Mouse (Mus musculus) embryonic stem cell, embryonic (primary cell): Measurements from ENCODE around the gene Dpp6.

Source experiments
- CTCF ChIA-PET, 4 experiments: fragments of 300-600 bp in 2 of 4; fragments of 350-600 bp in 2 of 4; sonication (Branson Sonifier 250); formaldehyde crosslinking; loops; one replicate each; lab custom pipeline; 2022; ENCODE audit warnings: inconsistent platforms in 2 of 4; lab: Charles Lee
- POLR2A ChIA-PET, 4 experiments: fragments of 300-600 bp in 2 of 4; fragments of 350-600 bp in 2 of 4; sonication (Branson Sonifier 250); formaldehyde crosslinking; loops; one replicate each; lab custom pipeline; 2022; ENCODE audit warnings: antibody characterized with exemption in 4 of 4, inconsistent platforms in 1 of 4; lab: Charles Lee

Dpp6 gene

DNA sequence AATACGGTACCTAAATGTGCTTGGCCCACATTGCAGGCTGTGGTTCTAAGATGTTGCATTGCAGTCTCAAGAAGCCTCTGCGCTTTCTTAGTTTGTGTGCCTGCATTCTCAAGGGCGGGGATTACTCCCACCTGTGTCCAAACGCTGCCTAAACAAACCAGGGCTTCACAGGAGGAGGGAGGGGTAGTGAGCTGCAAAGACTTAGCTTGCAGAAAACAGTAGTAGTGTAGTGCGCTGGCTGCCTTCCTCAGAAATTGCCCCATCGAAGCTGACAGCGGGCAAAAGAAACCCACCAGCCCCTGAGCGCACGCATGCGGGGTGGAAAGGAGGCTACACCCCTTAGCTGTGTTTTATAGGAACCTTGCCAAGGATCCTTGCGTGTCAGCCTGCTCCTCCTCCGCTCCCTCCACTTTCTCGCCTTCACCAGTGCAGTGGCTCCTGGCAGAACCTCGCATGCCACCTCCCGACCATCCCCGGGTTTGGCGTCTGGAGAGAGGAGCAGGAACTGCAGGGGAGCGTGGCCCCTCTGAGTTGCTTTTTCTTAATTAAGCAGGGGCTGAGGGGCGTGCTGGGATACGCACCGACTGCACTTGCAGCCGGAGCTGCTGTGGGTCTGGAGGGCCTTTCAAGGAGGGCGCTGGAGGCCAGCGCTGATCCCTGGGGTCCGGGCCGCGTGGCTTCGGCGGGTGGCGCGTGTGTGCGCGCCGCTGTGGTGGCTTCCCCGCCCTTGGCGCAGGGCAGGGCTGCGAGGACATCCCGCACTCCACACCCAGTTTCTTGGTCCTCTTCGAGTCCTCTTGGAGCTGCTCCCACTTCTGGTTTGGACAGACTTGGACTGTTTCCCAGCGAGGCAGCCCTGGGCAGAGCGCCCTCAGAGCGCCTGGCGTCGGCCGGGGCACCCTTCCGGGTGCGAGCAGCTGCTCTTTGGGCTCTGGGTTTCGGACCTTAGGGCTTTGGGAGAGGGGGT lies at the start of gene Dpp6:
Gene Dpp6 (plus strand): TSS at position 229 of the 967 bp plus-strand sequence.
- POLR2A ChIA-PET, result interaction anchor here in 1 of 4 experiments (1.9 kb wide), 1 partner anchor 87 kb away, joined by 5 read pairs; no protein-coding TSS in a partner anchor

DNA sequence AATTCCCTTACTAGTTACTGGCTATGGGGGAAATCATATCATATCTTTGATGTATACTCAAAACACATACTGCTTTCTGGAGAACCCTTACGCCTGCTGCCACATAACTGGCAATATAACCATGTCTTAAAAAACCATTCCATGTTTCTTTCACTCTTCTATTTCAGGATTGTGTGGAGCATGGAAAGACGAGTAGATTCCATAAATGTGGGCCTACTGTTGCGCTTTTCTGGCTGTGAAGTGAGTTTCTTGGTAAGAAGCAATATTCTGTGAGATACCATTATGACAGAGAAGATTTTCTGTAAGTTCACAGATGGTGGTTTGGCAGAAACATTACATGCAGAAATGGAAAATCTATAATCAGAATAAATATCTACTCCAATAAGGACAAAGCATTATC lies 33.0 kb upstream of the Dpp6 start:
- CTCF ChIA-PET, result no interaction called here

More for the DNA sequence above, at the start of gene Dpp6:
- CTCF ChIA-PET, result interaction anchor here in 1 of 4 experiments (0.5 to 0.6 kb wide), 2 partner anchors 11 to 240 kb away, joined by 3 read pairs; no protein-coding TSS in a partner anchor

DNA sequence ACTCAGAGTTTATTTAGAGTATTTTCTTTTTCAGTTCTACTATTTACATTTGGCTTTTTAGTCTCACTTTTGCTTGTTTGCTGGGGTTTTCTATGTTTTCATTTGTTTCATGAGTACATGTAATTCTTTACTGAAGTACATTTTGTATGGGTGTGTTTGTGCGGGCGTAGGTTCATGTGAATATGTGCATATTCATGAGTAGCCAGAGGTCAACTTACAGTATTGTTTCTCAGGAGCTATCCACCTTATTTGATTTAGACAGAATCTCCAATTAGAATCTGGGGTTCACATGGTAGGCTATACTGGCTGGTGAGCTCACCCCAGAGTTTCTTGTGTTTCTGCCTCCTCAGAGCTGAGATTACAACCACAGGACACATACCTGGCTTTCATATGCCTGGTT lies 21.5 kb upstream of the Dpp6 start:
- CTCF ChIA-PET, result no interaction called here
- POLR2A ChIA-PET, result no interaction called here

More for the DNA sequence above, 33.0 kb upstream of the Dpp6 start:
- POLR2A ChIA-PET, result no interaction called here

DNA sequence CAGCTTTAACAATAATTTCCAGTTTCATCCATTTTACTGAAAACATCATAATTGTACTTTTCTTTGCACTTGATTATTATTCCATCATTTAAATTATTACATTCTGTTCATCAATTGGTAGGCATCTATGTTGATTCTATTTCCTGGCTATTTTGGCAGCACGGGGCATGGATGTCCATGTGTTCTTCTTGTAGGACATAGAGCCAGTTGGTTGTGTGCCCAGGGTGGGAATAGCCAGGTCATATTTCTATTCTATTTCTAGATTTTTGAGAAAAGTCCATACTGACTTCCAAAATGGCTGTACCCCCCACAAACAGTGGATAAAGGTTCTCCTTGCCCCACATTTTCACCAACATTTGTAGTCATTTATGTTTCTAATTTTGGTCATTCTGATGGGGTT lies 19.0 kb downstream of the Dpp6 start:
- ChIA-PET POLR2A (no interaction called here), CTCF (interaction anchor here in 1 of 4 experiments (0.6 kb wide), 1 partner anchor 41 kb away, joined by 4 read pairs; no protein-coding TSS in a partner anchor)

DNA sequence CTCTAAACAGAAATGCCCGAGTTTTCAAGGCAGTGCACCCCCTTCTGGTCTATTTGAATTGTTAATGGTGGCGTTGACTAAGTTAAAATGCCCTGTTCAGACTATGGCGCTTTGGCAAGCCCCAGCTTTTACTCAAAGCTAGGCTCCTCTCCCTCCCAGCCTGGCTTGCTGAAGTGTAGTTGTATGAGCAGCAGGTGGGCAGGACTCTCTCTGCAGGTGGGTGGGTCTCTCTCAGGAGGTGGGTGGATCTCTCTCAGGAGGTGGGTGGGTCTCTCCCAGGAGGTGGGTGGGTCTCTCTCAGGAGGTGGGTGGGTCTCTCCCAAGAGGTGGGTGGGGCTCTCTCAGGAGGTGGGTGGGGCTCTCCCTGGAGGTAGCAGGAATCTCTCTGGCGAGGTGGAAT lies 24.1 kb downstream of the Dpp6 start:
- POLR2A ChIA-PET, result interaction anchor here in 1 of 4 experiments (0.9 kb wide), 1 partner anchor 38 kb away, joined by 3 read pairs; no protein-coding TSS in a partner anchor

DNA sequence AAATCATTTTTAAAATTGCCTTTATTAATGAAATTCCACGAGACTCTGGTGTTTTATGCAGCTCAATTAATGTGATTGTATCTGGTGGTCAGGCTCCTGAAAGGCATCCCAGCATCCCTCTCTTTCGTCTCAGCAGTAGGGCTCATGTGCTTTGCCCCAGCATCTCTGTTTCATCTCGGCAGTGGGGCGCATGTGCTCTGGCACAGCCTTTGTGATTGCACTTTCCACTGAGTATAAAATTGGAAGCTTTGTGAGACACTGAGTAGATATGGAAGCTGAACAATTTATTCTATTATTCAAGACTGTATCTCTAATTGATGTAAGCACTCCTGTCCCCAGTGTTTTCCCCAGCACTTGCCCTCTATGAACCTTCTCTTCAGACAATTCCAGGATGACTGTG lies 37.7 kb downstream of the Dpp6 start:
- ChIA-PET POLR2A (no interaction called here), CTCF (no interaction called here)

More for the DNA sequence above, 24.1 kb downstream of the Dpp6 start:
- CTCF ChIA-PET, result interaction anchor here in 1 of 4 experiments (0.6 kb wide), 1 partner anchor 154 kb away, joined by 3 read pairs; no protein-coding TSS in a partner anchor

DNA sequence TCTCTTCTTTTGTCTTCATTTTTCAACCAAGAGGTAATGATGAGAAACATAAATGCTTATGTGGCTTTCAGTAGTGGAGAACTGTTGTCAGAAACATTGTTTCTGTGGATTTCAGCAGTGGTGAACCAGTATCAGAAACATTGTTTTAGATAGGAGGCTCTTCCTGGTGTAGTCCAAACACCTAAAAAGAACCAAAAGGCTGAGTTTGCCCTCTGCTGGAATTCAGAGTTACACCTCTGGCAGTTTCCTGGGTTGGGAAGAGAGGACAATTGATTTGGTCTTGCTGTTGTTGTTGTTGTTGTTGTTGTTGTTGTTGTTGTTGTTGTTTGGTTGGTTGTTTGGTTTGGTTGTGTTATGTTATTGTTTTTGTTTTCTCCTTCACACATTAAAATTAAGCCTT lies 58.4 kb downstream of the Dpp6 start:
- ChIA-PET POLR2A (no interaction called here), CTCF (no interaction called here)

DNA sequence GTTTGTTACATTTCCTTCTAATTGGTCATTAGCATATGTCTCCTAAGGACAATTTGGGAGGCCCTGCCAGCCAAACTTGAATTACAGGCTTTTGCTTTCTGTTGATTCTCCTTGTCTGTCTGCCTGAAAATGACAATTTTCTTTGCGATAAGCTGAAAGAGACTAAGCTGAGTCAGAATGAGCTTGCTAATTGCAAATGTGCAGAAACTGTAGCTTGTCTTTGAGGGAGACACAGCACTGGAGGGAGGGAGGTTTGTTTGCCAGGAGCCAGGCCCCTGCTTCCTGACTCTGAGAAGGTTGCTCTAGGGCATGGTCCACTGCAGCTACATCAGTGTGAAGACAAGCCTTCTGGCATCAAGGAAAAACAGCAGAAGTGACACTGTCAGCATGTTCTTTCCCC lies 70.5 kb downstream of the Dpp6 start:
- POLR2A ChIA-PET, result interaction anchor here in 1 of 4 experiments (0.6 kb wide), 1 partner anchor 10 kb away, joined by 4 read pairs; no protein-coding TSS in a partner anchor
- CTCF ChIA-PET, result interaction anchor here in 1 of 4 experiments (1.4 kb wide), 1 partner anchor 16 kb away, joined by 6 read pairs; no protein-coding TSS in a partner anchor

DNA sequence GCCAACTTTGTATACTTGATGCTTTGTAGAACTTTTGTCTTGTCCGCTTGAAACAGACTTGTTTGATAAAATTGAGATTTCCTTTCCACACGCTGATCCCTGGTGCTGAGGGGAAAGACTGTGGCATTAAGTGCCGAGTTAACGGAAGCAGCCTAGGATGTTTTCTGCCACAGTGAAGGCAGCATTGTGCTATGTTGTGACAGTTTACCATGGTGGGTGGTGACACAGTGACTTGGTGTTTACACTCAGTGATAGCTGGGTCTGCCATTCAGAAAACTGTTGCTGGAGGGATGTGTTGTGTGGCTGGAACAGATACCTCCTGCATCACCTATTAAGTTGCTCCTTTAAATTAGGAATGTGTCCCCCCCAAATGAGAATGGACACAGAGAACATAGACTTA lies 71.1 kb downstream of the Dpp6 start:
- ChIA-PET POLR2A (no interaction called here), CTCF (interaction anchor here in 1 of 4 experiments (1.4 kb wide), 1 partner anchor 16 kb away, joined by 6 read pairs; no protein-coding TSS in a partner anchor)

DNA sequence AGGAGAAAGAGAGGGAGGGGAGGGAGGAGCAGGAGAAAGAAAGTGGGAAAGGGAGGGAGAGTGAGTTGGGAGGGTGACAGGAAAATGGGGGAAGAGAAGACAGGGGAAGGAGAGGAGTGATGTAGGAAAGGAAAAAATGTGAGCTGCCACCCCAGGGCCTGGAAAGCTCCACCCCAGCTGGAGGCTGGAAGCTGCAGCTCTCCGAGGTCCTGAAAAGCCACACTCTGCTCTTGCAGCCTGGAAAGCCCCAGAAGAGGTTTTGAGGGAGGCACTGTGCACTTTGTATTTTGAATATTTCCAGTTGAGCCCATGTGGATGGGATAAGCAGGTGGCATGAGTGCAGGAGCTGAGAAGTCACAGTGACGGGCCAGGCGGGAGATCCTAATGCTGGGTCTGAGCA lies 77.3 kb downstream of the Dpp6 start:
- ChIA-PET POLR2A (no interaction called here), CTCF (interaction anchor here in 2 of 4 experiments (1.0 kb wide), 2 partner anchors 10 to 135 kb away, joined by 4 read pairs; no protein-coding TSS in a partner anchor)

DNA sequence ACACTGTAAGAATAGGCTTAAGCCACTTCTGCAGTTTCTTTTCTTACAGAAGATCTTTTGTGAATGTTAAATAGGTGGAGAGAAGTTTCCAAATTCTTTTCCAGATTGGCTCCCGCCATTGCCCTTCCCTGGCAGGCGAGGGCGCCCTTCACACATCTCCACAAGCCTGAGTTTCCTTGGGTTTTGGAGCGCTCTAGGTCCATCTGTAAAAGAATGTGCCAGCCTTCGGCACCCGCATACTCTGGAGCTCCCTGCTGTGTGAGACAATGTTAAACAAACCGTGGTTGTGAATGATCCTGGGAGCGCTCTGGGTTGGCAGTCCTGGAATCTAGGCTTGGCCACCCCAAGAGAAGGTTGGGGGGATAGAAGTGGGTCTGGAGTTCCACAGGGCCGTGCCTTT lies 86.8 kb downstream of the Dpp6 start:
- POLR2A ChIA-PET, result interaction anchor here (0.6 to 2.1 kb wide), 16 partner anchors 25 to 518 kb away, joined by 3 to 13 read pairs (median 4); partner anchors contain the start of gene Dpp6 (in 1 of the 4)
- CTCF ChIA-PET, result interaction anchor here (0.6 to 2.5 kb wide), 21 partner anchors 9 to 572 kb away, joined by 3 to 17 read pairs (median 6); no protein-coding TSS in a partner anchor

DNA sequence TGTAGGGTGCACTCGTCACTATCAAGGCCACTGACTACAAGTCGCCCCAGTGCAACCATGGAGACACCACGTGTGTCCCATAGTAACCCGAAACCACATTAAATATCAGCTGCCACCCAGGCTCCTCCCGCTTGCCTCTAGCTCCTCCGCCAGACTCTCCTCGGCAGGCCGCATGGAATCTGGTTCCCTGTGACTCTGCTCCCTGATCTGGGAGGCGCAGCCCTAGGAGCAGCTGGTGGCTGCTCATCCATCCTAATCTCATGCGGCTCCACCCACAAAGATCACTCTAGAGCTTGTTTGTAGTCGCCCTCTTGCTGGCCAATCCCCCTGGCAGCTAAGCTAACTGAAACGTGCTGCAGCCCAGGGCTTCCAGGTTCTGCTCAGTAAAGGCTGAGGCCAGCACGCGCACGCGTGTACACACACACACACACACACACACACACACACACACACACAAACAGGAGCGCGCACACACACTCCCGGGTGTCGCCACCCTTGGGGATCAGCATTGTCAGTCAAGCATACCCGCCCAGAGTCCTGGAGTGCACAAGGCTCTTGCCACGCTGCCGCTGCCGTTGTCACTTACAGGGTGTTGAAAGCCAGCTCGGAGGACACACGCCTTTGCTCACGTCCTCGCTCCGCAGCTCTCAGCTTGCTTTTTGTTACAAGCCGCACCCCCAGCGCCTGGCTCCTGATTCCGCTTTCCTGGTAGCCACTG lies 87.5 kb downstream of the Dpp6 start:
- ChIA-PET POLR2A (interaction anchor here (0.6 to 2.1 kb wide), 18 partner anchors 24 to 549 kb away, joined by 3 to 13 read pairs (median 4); partner anchors contain the start of gene Dpp6 (in 1 of the 4)), CTCF (interaction anchor here (0.6 to 2.5 kb wide), 21 partner anchors 9 to 571 kb away, joined by 3 to 17 read pairs (median 6); no protein-coding TSS in a partner anchor)

DNA sequence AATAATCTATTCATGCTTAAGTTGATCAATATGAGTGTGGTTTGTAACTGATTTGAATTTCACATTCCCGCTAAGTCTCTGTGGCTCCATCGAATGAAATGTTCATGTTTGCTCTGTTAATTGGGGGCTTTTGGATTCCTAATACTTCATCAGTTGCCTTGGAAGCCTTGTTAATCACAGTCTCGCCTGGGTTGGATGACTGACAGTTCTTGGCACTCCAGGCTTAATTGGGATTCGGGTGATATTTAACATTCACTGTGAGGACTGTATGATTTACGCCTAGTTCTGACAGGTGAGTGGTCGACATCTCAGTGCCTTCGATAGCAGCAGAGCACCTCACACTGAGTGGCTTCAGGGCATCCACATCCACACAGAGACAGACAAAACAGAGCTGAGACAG lies 90.1 kb downstream of the Dpp6 start:
- POLR2A ChIA-PET, result no interaction called here
- CTCF ChIA-PET, result interaction anchor here in 1 of 4 experiments (0.5 kb wide), 1 partner anchor 1728 kb away, joined by 3 read pairs; no protein-coding TSS in a partner anchor

DNA sequence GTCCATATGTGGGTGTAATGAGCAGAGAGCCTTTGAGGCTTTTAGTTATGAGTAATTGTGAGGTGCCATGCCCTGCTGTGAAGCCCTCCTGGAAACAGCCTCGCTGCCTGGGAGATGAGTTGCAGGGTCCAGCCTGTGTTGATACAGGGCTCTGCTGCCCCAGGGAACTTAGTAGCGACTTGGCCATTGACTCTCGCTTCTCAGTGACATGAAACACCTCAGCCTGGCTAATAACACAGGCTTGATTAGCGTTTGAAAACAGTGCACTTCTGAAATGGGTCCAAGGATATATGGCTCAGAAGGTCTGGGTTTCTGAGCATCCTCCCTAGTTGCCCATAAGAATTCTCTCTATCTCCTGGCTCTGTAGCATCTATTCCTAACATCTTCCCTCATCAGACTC lies 91.6 kb downstream of the Dpp6 start:
- CTCF ChIA-PET, result no interaction called here
- POLR2A ChIA-PET, result interaction anchor here in 1 of 4 experiments (0.5 kb wide), 1 partner anchor 900 kb away, joined by 3 read pairs; no protein-coding TSS in a partner anchor

DNA sequence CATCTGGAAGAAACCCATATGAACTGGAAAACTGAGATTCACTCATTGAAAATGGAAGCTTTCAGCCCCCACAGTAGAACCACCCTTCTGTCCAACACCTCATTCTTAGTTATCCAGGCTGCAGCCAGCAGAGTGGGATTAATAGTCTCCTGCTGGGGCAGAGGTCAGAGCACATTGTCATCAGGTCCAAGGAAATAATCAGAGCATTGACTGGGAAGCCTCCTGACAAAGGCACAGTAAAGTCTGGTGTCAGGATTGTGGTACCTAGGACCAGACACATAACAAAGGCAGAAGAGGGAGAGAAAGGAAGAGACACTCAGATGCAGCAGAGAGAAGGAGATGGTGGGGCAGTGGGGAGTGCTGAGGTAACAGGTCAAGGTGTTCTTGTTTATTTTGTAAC lies 93.3 kb downstream of the Dpp6 start:
- POLR2A ChIA-PET, result no interaction called here
- CTCF ChIA-PET, result interaction anchor here in 1 of 4 experiments (1.2 kb wide), 1 partner anchor 119 kb away, joined by 3 read pairs; no protein-coding TSS in a partner anchor

DNA sequence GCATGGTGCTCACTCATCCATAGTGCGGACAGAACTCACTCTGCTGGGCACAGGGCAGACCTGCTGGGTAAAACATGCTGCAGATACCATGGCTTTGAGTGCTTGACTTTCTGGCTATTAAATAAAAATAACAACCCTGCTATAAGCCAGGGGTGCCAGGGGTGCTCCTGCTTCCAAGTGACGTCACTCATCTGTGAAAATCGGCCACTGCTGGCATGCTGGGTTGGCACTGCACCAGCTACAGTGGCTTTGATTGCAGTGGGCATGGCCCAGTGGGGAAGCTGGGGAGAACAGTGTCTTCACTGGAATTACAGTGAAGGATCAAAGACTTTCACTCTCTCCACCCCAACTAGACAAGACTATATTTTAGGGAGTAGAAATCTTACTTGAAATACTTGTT lies 95.0 kb downstream of the Dpp6 start:
- CTCF ChIA-PET, result no interaction called here
- POLR2A ChIA-PET, result interaction anchor here in 1 of 4 experiments (1.4 kb wide), 1 partner anchor 20 kb away, joined by 3 read pairs; no protein-coding TSS in a partner anchor

DNA sequence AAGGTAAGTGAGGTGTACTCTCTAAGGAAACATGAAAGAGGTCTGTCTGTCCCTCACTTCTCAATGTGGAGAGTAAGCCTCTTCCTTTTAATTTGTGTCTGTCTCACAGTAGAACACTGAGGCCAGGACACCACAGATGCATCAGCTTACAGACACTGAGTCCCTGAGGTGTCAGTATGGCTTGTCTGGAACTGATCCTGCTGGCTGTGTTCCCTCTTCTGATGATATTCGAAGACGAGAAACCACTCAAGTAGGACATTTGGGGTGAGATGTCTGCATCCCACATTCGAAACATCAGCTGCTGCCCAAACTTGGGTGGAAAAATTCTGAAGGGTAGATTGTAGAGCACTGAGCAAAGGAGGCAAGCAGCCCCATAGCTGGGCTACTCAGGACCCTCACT lies 101.8 kb downstream of the Dpp6 start:
- ChIA-PET CTCF (no interaction called here), POLR2A (no interaction called here)

DNA sequence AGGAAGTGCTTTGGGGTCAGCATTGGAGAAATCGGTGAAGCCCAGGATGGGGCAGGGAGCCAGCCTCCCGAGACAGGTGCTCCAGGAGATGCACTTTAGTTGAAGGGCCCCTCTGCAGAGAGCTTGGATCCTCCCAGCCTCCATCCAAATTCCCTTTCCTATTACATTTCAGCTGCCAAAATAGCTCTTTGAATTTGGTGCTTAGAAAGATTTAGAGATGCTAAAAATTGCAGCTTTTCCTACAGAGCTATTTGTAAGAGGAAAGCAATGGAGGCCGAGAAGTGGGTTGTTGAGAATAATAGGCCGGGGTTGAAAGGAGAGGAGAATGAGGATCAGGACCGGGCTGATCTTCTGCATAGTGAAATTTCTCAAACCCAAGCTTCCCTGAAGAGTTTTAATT lies 107.5 kb downstream of the Dpp6 start:
- CTCF ChIA-PET, result no interaction called here
- POLR2A ChIA-PET, result no interaction called here
